In the genomic region with DNA sequence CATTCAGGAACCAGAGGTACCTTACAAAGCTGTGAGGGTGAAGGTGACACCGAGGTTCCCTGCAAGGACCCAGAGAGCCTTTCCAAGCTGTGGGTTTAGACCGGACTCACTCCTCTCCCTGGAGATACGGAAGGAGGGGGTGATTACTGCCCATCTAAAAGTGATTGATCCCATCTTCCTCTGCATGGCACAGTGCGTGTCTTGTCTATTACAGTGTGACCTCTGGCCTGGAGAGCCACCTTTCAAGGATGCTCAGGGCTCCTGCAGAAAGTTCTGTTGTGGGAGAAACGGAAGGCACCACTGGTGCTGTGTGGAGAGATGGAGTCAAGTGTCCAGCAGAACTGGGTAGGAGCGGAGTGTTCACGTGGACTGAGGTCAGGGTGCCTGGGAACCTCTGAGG, we compare ENCODE assay signal across 13 mouse cellular contexts. TPM values are rescaled to one million over a fixed set of nuclear protein-coding genes. Genes with fewer than 3 reads are reported as not detected.
A peak's percentile ranks its signal among the peaks of the same experiment; 100 is the strongest.
DNase-seq lines count a peak whose midpoint lies in the region; ATAC-seq and TF ChIP-seq lines count a peak whose summit lies in the region.
"Had no signal": no experiment of that assay in that cellular context is flagged by ENCODE, and none has a peak within 500 bp of the region (broad histone marks: within the 10 kb centered on the region; RNA-seq: fewer than 3 reads in every experiment).

No protein-coding gene starts in this region.

- H3K4me1 ChIP-seq in forebrain, embryonic 12.5 days: peaks cover 12% of the 10 kb centered on the region
- H3K4me1 ChIP-seq in forebrain, embryonic 10.5 days: peaks cover 16% of the 10 kb centered on the region
- H3K4me1 ChIP-seq in embryonic facial prominence, embryonic 15.5 days: peaks cover 11% of the 10 kb centered on the region
- H3K4me1 ChIP-seq in hindbrain, embryonic 14.5 days (replicated peaks; ENCODE audit: control insufficient read depth, insufficient read depth, low read length): peaks cover 13% of the 10 kb centered on the region
- H3K4me1 ChIP-seq in midbrain, postnatal 0 days (ENCODE audit: insufficient read depth, low read length): peaks cover 14% of the 10 kb centered on the region; the same call in 1 of the 2 replicates

- no peaks in the 10 kb centered on the region for H3K36me3 ChIP-seq in forebrain, embryonic 12.5 days (replicated peaks)
- no peaks in the 10 kb centered on the region for H3K36me3 ChIP-seq in forebrain, embryonic 10.5 days (replicated peaks)
- H3K36me3 ChIP-seq in embryonic facial prominence, embryonic 15.5 days: no peaks in the 10 kb centered on the region
- no peaks in the 10 kb centered on the region for H3K36me3 ChIP-seq in hindbrain, embryonic 14.5 days (replicated peaks; ENCODE audit: control insufficient read depth, insufficient read depth)
- no peaks in the 10 kb centered on the region for H3K36me3 ChIP-seq in midbrain, postnatal 0 days (ENCODE audit: insufficient read depth, low read length)
- H3K36me3 ChIP-seq: heart, embryonic 12.5 days had no signal

- no peak for TF ChIP-seq CTCF in midbrain, postnatal 0 days (IDR thresholded peaks at IDR 0.05)

- peaks cover 69% of the 10 kb centered on the region for H3K27me3 ChIP-seq in forebrain, embryonic 12.5 days
- H3K27me3 ChIP-seq in forebrain, embryonic 10.5 days (ENCODE audit: poor library complexity, severe bottlenecking): peaks cover 74% of the 10 kb centered on the region
- H3K27me3 ChIP-seq in embryonic facial prominence, embryonic 15.5 days: peaks cover 61% of the 10 kb centered on the region
- H3K27me3 ChIP-seq in hindbrain, embryonic 14.5 days (ENCODE audit: control insufficient read depth, insufficient read depth, low read length): peaks cover 20% of the 10 kb centered on the region
- no peaks in the 10 kb centered on the region; the same call in 1 of the 2 replicates for H3K27me3 ChIP-seq in midbrain, postnatal 0 days (ENCODE audit: insufficient read depth, low read length)

- 77% methylated on average over 7 of the region's 7 CpGs for WGBS in forebrain, embryonic 12.5 days
- 80% methylated on average over 7 of the region's 7 CpGs for WGBS in forebrain, embryonic 10.5 days
- WGBS in embryonic facial prominence, embryonic 15.5 days: 80% methylated on average over 7 of the region's 7 CpGs
- 75% methylated on average over 7 of the region's 7 CpGs for WGBS in hindbrain, embryonic 14.5 days
- WGBS in midbrain, postnatal 0 days: 75% methylated on average over 7 of the region's 7 CpGs

- intact Hi-C loops in left cerebral cortex, postnatal 36 days (cut with DNase I): no loop called here

- H3K4me2 ChIP-seq in forebrain, embryonic 12.5 days: peak overlapping the region; percentile 62; the same call in 1 of the 2 replicates
- H3K4me2 ChIP-seq in embryonic facial prominence, embryonic 15.5 days (replicated peaks): no peak overlapping the region
- H3K4me2 ChIP-seq in hindbrain, embryonic 14.5 days (replicated peaks): peak overlapping the region; percentile 73
- peak overlapping the region; percentile 83 for H3K4me2 ChIP-seq in midbrain, postnatal 0 days (ENCODE audit: low read depth, low read length, poor library complexity, severe bottlenecking)

- ATAC-seq in forebrain, embryonic 12.5 days (ENCODE audit: low FRiP score): no peak
- ATAC-seq in embryonic facial prominence, embryonic 15.5 days (ENCODE audit: insufficient number of reproducible peaks, low FRiP score, low TSS enrichment, low read depth): no peak
- ATAC-seq in hindbrain, embryonic 14.5 days (ENCODE audit: low FRiP score): no peak
- no peak for ATAC-seq in midbrain, postnatal 0 days (ENCODE audit: low FRiP score)

- DNase-seq in forebrain, embryonic 10.5 days (ENCODE audit: extremely low spot score, low spot score): no peak
- no peak for DNase-seq in hindbrain, embryonic 14.5 days (ENCODE audit: low spot score)
- no peak for DNase-seq in midbrain, postnatal 0 days (ENCODE audit: low spot score)
- no peak for DNase-seq in left cerebral cortex, postnatal 36 days (ENCODE audit: low spot score in 2 of 2)
- DNase-seq in yolk sac, embryonic 10.5 days (ENCODE audit: low spot score): no peak
- no peak for DNase-seq in adrenal gland, adult 2 months
- DNase-seq: gastrocnemius, postnatal 14 days; layer of hippocampus, adult 9-11 months; lung, embryonic 14.5 days; right cerebral cortex, postnatal 14 days had no signal

- H3K9me3 ChIP-seq in forebrain, embryonic 12.5 days: no peaks in the 10 kb centered on the region
- H3K9me3 ChIP-seq in forebrain, embryonic 10.5 days: no peaks in the 10 kb centered on the region
- H3K9me3 ChIP-seq in embryonic facial prominence, embryonic 15.5 days (replicated peaks): no peaks in the 10 kb centered on the region
- no peaks in the 10 kb centered on the region for H3K9me3 ChIP-seq in hindbrain, embryonic 14.5 days (ENCODE audit: control insufficient read depth, low read length)
- no peaks in the 10 kb centered on the region for H3K9me3 ChIP-seq in midbrain, postnatal 0 days (ENCODE audit: low read length)
- H3K9me3 ChIP-seq: heart, embryonic 12.5 days had no signal

- H3K4me3 ChIP-seq in forebrain, embryonic 12.5 days (replicated peaks): peak overlapping the region; percentile 46
- H3K4me3 ChIP-seq in forebrain, embryonic 10.5 days: no peak overlapping the region
- 0 out of 2 replicates have a peak overlapping the region, but pooled peaks have one; percentile 44 for H3K4me3 ChIP-seq in embryonic facial prominence, embryonic 15.5 days (replicated peaks)
- peak overlapping the region; percentile 62 for H3K4me3 ChIP-seq in hindbrain, embryonic 14.5 days (replicated peaks; ENCODE audit: low read length)
- peak overlapping the region; percentile 69 for H3K4me3 ChIP-seq in midbrain, postnatal 0 days (ENCODE audit: low read depth, low read length)

- H3K27ac ChIP-seq in forebrain, embryonic 12.5 days: no peak overlapping the region
- no peak overlapping the region for H3K27ac ChIP-seq in forebrain, embryonic 10.5 days
- H3K27ac ChIP-seq in embryonic facial prominence, embryonic 15.5 days (replicated peaks): no peak overlapping the region
- no peak overlapping the region for H3K27ac ChIP-seq in hindbrain, embryonic 14.5 days
- no peak overlapping the region for H3K27ac ChIP-seq in midbrain, postnatal 0 days (ENCODE audit: low read depth, low read length)

- no peak overlapping the region for H3K9ac ChIP-seq in forebrain, embryonic 12.5 days
- no peak overlapping the region for H3K9ac ChIP-seq in embryonic facial prominence, embryonic 15.5 days
- peak overlapping the region; percentile 74 for H3K9ac ChIP-seq in hindbrain, embryonic 14.5 days
- H3K9ac ChIP-seq in midbrain, postnatal 0 days (replicated peaks; ENCODE audit: low read length, poor library complexity, severe bottlenecking): peak overlapping the region; percentile 66; the same call in 1 of the 2 replicates
- H3K9ac ChIP-seq: heart, embryonic 12.5 days; lung, embryonic 14.5 days had no signal

RNA-seq across cellular contexts. Expression of a gene that starts 1.2 kb away (rescaled TPM):
- 3.6 and 6.0 TPM in 2 replicates for polyA plus RNA-seq in forebrain, embryonic 12.5 days (2016; fragmentation: Nextera tagmentation; extraction: Ambion mirVana)
- 0.44 and 0.67 TPM in 2 replicates for polyA plus RNA-seq in forebrain, embryonic 10.5 days (2016; fragmentation: Nextera tagmentation; extraction: Ambion mirVana)
- 1.6 and 1.7 TPM in 2 replicates for polyA plus RNA-seq in embryonic facial prominence, embryonic 15.5 days (2015; fragmentation: Nextera tagmentation; extraction: Ambion mirVana)
- 23.9 and 26.9 TPM in 2 replicates for polyA plus RNA-seq in hindbrain, embryonic 14.5 days (2014; fragmentation: Nextera tagmentation; extraction: Ambion mirVana)
- 29.7 and 34.0 TPM in 2 replicates for total RNA-seq in midbrain, postnatal 0 days (2014; rRNA removed)
- polyA plus RNA-seq in midbrain, postnatal 0 days (2015; fragmentation: Nextera tagmentation; extraction: Ambion mirVana): 21.4 and 23.1 TPM in 2 replicates
- total RNA-seq in left cerebral cortex, postnatal 36 days (2021): 100 to 1,000 TPM; 104 to 109 TPM
- under 1 TPM in 1 of 2 experiments, not detected in 1; 0.14 TPM for total RNA-seq in adrenal gland, adult 2 months (2021)
- 0.25 and 0.41 TPM in 2 replicates for polyA plus RNA-seq in adrenal gland, adult 2 months (2012; rRNA removed)
- total RNA-seq: gastrocnemius, postnatal 14 days had no signal
- polyA plus RNA-seq: heart, embryonic 12.5 days; lung, embryonic 14.5 days had no signal

Comparison
In these comparisons a context has a peak if more than half of its experiments do, and no peak if none do; other contexts are left out.
1. H3K9ac ChIP-seq: peak in hindbrain, embryonic 14.5 days (single experiment) and midbrain, postnatal 0 days (single experiment); none in forebrain, embryonic 12.5 days (single experiment) and embryonic facial prominence, embryonic 15.5 days (single experiment).